Mouse (Mus musculus) embryonic fibroblast, embryonic 13.5 days (primary cell): ENCODE results near the gene Tmed10. TPM values are rescaled to one million over a fixed set of nuclear protein-coding genes. Genes with fewer than 3 reads are reported as not detected.

Source experiments
- H3K27ac ChIP-seq: 2 replicates; pipeline ENCODE4 v1.5.1; 2012; ENCODE audit warnings: low read length, control low read depth, inconsistent platforms; ENCODE audit not compliant: insufficient read depth
- H3K4me1 ChIP-seq: 2 replicates; pipeline ENCODE4 v1.6.1; 2011; ENCODE audit warnings: low read length; ENCODE audit not compliant: control insufficient read depth, insufficient read depth
- H3K4me3 ChIP-seq: 2 replicates; pipeline ENCODE4 v1.5.1; 2011; ENCODE audit warnings: mild to moderate bottlenecking, control low read depth, low read length; ENCODE audit not compliant: insufficient read depth
- CTCF ChIP-seq: IDR thresholded peaks from 2 replicates; pipeline ENCODE4 v1.5.1; 2011; ENCODE audit warnings: mild to moderate bottlenecking, control low read depth, low read length, moderate library complexity, borderline replicate concordance; ENCODE audit not compliant: insufficient read depth
- POLR2A ChIP-seq: IDR thresholded peaks from 2 replicates; pipeline ENCODE4 v1.6.1; 2011; ENCODE audit warnings: low read depth, mild to moderate bottlenecking, control low read depth, low read length, moderate library complexity
- polyA plus RNA-seq: library from polyadenylated mRNA; stranded (reverse); fragments of >200 nt; gene quantifications from 2 replicates; pipeline ENCODE4 v1.2.4, GENCODE M21; 2011; ENCODE audit warnings: low read depth; ENCODE audit not compliant: missing spikeins, insufficient read length

Tmed10 gene
- polyA plus RNA-seq, 1 experiment = 282 TPM

DNA sequence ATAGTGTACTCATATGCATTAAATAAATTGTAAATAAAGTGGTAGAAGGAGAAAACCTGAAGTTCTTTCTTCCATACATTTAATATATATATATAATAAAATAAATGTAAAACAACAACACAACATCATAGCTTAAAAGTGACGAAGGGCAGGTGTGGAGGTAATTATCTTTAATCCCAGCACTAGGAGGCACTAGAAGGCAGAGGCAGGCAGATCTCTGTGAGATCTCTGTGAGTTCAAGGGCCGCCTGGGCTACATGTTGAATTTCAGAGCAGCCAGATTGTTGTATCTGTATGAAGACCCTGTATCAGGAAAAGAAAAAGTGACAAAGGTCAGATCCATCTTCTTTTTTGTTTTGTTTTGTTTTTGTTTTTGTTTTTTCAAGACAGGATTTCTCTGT, 3.6 kb upstream of the Tmed10 start:
- TF ChIP-seq CTCF = no peak
- TF ChIP-seq POLR2A = no peak
- no peak overlapping the region for H3K27ac ChIP-seq
- no peak overlapping the region for H3K4me3 ChIP-seq
- 0 out of 2 replicates have a peak, but pooled peaks cover 2% of the 10 kb centered on the region for H3K4me1 ChIP-seq

DNA sequence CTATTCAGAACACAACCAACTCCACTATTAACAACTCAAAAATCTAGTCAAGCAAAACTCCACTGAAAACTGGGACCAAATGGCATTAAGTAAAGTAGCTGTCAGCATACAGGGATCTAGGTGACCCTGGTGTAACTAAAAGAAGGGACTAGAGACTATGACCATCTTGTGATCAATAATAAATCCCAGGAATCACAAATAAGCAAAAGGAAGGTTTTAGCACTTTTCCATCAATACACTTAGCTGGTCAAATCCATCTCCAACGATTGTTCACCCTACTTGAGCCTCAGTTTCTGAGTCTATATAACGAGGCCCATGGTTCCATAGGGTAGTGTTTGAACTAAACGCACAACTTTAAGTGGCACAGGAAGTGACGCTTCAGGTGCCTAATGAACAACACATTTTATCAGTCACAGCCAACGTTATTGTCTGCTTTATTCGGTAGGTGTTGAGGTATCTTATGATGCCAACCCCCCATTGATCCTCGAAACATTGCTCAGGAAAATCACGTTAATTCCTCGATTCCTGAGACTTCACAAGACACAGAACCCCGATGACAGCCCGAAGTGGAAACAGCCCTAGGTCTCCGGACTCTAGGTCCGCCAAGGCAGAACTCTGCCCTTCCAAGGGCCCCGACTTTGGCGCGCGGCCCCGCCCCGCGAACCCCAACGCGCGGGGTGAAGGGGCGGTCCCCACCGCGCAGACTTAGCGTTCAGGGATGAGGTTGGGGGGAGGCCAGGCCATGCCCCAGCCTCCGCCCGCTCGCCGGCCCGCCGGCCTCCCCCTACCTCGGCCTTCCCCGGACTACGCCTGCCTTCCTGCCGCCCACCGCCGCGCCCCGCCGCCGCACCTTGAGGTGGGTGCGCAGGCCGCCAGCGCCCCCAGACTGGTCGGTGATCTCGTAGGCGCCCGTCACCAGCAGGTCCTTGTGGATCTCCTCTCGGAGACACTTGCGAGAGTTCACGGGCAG, 771 bp downstream of the Tmed10 start:
- peak overlapping the region; percentile 92 for H3K27ac ChIP-seq
- no peaks in the 10 kb centered on the region for H3K4me1 ChIP-seq
- peak overlapping the region; percentile 98 for H3K4me3 ChIP-seq
- no peak; the same call in 1 of the 2 replicates for TF ChIP-seq POLR2A
- TF ChIP-seq CTCF = no peak

GRCm38 (mm10) chr12:85372068-85372665, 2.5 kb downstream of the Tmed10 start:
- Histone ChIP-seq H3K4me3 (no peak overlapping the region), H3K27ac (no peak overlapping the region), H3K4me1 (peaks cover under 1% of the 10 kb centered on the region; the same call in 1 of the 2 replicates)
- no peak for TF ChIP-seq POLR2A
- no peak for TF ChIP-seq CTCF

DNA sequence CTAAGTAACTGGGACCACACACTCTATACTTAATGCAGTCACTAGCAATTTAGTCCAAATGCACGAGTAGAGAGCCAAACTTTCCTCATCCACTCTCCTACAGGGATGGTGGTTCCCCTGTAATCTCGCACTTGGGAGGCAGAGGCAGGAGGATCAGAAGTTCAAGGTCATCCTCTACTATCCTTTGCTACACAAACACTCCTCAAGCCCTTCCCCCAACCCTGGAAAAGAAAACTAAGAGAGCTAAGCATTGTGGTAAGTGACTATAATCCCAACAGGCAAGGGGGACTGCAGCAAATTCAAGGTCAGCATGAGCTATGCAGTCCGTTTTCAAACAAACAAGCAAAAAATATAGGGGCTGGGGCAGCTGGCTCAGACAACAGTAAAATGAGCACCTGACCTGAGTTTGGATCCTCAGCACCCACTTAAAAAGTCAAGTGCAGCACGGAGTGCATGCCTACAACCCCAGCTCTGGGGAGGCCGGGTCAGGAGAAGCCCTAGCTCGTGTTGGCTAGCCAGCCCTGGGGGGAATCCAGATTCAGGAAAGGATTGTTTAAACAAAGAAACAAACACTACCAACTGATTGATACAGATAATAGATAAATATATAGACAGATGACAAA, 6.1 kb downstream of the Tmed10 start:
- Histone ChIP-seq H3K4me1 (peaks cover 3% of the 10 kb centered on the region; the same call in 1 of the 2 replicates), H3K4me3 (no peak overlapping the region), H3K27ac (no peak overlapping the region)
- TF ChIP-seq POLR2A (no peak), CTCF (no peak)

DNA sequence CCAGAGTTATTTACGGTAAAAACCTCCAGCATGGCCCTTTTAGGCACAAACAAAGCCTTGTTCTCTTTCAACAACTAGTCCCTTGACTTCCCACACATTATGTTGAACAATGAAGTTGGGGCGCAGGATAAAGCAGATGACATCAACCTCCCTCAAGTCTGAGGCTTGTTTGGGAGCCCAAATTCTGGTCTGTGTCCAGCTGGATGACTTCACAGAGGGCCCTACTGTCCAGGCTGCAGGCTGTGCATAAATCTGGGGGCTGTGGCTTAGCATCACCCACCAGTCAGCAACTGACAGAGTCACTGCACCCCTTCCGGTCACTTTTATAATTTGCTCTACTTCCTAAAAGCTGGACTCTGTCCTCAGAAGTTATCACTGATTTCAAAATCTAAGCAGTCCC, 8.4 kb downstream of the Tmed10 start:
- no peak for TF ChIP-seq CTCF
- TF ChIP-seq POLR2A = no peak
- Histone ChIP-seq H3K27ac (no peak overlapping the region), H3K4me1 (peaks cover 10% of the 10 kb centered on the region; the same call in 1 of the 2 replicates), H3K4me3 (no peak overlapping the region)

- Histone ChIP-seq H3K4me1 (peaks cover 12% of the 10 kb centered on the region; the same call in 1 of the 2 replicates), H3K27ac (no peak overlapping the region; the same call in 1 of the 2 replicates), H3K4me3 (no peak overlapping the region)
- no peak for TF ChIP-seq CTCF
- no peak for TF ChIP-seq POLR2A
These were observed 12.1 kb downstream of the Tmed10 start for GRCm38 (mm10) chr12:85362510-85362909.

DNA sequence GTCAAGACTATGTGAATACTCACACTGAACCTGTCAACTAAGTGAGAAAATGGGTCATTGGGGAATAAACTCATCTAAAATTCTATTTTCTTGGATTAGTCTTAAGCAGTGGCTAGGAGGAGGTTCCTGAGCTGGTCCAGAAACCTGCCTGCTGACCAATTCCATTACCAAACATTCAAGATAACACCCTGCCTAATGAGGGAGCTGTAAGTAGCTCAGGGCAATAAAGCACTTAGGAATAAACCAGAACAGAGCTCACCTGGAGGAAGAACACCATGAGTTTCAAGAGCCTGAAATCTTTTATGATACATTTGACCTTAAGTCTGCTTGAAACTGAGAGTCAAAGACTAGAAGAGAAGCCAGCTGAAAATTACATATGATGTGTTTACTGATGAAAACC, 13.1 kb downstream of the Tmed10 start:
- Histone ChIP-seq H3K4me1 (peaks cover 9% of the 10 kb centered on the region; the same call in 1 of the 2 replicates), H3K4me3 (no peak overlapping the region), H3K27ac (no peak overlapping the region)
- TF ChIP-seq CTCF = no peak
- no peak for TF ChIP-seq POLR2A

- Histone ChIP-seq H3K4me1 (peaks cover 9% of the 10 kb centered on the region; the same call in 1 of the 2 replicates), H3K4me3 (no peak overlapping the region), H3K27ac (no peak overlapping the region)
- no peak for TF ChIP-seq POLR2A
- TF ChIP-seq CTCF = no peak
These were observed 13.5 kb downstream of the Tmed10 start for GRCm38 (mm10) chr12:85361165-85361564.

DNA sequence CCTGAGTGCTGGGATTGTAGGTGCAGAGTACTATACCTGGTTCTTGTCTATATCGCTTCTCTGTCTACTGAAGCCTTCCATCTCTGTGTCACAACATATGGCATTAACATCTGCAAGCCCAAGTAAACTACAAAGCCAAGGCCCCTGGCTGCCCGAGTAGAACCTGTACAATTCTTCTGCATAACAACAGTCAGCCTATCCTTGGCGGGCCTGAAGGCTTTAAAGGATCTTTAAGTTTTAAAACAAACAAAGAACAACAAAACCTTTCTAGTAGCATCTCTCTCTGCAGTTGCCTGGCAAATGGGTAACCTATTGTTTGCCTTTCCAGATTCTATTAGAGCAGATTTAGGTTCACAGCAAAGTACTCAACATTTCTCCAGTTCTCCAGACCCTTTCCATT, 20.6 kb downstream of the Tmed10 start:
- no peak for TF ChIP-seq POLR2A
- TF ChIP-seq CTCF = no peak
- H3K27ac ChIP-seq = no peak overlapping the region

More for the DNA sequence above, 20.6 kb downstream of the Tmed10 start:
- H3K4me1 ChIP-seq = peaks cover 3% of the 10 kb centered on the region; the same call in 1 of the 2 replicates
- H3K4me3 ChIP-seq = no peak overlapping the region
